Mouse (Mus musculus) cerebellum, adult 11-12 months (tissue): ENCODE measurements around the gene Cops7a.

Experiments
- DNase-seq: peaks from one replicate; pipeline ENCODE4 v3.0.0; 2022

Cops7a gene

DNA sequence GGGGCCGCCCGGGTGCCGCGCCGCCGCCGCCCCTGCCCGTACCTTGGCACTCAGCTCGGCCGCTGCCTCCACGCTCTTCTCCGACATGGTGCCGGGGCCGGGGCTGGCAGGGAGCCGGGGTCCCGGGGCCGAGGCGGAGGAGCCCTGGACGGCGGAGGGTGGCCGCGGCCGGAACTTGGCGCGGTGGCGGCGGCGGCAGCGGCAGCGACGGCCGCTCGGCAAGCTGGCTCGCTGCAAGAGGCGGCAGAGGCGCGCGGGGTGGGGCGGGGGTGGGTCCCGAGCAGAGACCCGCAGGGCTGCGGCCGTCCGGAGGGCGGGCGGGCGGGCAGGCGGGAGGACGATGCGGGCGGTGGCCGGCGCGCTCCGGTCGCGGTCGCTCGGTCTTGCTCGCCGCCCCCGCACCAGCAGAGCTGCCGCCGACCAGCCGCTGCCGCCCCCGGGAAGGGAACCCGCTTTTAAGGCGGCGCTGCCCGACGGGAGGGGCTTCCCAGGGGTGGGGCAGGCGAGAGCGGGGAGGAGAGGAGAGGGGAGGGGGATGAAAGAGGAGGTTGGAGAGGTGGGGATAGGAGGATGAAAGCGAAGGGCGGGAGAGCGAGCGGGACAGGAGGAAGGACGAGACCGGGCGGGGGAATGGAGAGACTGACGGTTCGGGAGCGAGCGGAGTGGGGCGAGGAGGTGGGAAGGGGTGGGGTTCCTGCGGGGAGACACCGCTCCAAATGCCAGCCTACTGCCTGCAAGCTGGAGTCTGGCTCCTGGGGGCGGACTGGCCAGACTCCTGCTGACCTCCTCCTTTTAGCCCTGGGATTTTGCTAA lies 47.6 kb downstream of the Cops7a start:
- peak; percentile 98 for DNase-seq

DNA sequence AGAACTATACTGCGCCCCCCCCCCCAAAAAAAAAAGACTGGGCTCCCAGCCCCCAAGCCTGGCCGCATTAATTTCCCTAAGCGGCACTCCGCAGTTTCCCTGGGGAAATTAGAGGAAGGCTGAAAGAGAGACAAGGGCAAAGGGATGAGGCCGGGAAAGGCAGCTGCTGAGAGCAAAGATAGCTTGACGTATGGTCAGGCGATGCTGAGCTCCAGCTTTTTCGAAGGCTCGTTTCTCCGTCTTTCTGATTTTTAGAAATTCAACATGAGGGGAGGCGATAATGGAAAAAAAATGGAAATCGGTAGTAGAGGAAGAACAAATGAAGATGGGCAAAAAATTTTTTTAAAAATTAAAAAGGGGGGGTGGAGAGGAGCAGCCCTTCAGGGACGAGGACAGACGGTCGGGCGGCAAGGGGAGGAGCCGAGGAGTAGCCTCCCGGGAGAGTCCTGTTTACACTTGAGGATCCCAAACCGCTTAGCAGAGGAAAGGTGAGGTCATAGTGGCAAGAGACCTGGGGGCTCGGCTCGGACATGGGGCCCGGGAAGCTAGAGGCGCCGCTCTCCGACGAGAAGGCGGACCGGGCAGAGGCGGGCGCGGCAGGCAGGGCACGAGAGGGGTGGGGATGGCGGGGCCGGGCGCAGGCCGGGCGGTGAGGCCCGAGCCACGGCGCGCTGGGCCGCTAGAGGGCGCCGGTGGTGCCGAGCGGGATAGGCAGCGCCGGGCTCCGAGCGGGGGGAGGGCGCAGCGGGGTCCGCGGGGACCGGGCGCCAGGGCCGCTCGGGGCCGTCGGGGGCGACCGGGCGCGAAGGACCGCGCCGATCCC lies 48.4 kb downstream of the Cops7a start:
- DNase-seq: peak; percentile 91

DNA sequence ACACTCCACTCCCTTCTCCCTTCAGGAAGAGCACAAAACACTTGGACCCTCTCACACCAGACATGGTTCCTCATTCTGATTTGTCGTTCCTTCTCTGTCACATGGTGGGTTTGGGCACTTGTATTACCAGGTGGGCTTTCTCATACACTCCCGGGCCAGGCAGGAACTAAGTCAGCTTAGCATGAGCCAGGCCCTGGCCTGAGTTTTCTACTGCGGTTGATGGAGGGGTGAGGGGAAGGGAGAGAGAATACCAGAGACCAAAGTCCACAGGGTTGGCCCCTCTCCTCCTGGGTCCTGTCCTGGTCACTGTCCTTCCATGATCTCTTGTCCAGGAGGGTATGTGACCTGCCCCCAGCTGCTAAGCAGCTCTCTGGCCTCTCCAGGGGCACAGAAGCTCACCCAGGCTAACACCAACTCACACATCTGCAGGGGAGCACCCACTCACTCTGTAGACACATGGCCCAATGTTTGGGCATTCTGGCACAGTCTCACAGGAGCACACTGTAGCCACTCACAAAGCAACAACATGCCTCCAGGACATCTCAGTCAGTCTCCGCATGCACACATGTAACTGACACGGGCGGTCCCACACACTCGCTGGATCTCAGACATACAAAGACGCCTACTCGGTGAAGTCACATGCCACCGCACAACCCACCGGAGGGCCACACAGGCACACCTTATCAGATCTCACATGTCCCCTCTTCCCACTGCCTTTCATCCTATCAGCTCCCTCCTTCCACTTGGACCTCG lies 49.2 kb downstream of the Cops7a start:
- peak; percentile 75 for DNase-seq

DNA sequence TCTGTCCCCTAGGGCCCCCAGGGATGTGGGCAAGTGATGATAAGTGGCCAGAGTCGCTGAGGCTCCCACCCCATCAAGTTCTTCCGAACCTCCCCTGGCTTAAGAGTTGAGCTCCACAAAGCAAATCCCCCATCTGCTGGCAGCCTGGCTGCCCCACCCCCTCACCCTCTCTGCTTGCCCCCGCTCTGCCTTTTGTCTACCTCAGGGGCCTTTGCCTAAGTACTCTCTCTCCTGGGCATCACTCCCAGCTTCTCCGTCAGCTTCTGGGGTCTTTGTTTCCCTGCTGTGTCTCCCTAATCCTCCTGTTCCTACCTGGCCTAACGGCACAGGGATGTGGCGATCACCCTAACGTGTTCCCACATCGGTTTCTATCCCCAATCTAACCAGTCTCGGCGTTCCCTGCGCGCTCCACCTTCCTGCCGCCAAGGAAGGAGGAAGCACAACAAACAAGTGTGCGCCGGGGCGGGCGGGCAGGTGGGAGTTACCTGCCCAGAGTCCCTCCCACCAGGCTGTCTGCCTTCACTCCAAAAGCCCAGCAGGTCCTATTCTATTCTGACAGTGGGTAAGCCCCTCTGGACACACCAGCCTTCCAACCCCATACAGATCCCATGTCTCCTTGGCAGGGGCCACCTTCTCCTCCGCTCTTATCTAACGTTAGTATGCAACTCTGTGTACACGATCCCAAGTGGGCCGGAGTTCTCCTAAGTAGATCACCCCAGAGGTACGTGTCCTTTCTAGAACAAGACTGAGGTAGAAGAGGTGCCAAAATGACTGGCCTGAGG lies 50.0 kb downstream of the Cops7a start:
- peak; percentile 69 for DNase-seq

DNA sequence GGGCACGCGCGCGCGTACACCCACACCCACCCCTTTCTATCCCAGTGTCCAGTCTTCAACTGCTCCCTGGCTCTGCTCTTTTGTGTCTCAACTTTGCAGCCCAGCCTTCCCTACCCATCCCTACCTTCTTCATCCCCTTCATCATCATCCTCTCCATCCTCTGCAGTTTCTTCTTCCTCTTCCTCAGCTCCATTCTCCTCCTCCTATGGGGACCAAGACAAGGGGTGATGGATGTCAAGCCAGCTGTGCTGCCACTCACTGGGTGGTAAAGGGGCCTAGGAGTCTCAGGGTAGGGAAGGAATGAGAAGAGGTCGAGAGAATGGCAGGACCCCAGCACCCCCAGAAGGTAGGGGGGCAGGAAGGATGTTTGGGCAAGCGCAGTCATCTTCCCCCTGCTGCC lies 50.8 kb downstream of the Cops7a start:
- no peak for DNase-seq

DNA sequence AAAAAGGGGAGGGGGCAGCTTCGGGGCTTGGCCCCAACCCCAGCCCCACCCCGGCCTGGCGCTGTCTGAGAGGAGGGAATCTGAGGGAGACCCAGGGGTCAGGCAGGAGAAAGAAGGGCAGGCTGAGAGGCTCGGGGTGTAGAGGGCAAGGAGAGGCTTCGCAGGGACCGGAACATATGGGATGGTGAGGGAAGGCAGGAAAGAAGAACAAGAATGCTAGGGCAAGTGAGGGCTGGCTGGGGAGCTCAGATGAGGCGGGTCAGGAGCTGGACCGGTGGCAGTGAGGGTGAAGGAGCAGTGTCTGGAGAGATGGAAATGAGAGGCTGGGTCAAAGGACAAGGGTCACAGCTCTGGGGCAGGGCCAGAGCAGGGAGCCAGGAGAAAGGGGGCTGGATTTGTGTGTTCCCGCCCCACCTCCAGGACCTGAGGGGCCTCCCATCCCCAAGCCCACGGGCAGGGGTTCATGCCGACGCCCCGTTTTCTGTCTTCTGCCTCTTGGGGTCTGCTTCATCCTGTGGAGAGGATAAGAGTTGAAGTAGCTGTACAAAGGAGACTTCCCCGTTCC lies 51.5 kb downstream of the Cops7a start:
- DNase-seq: peak; percentile 46

DNA sequence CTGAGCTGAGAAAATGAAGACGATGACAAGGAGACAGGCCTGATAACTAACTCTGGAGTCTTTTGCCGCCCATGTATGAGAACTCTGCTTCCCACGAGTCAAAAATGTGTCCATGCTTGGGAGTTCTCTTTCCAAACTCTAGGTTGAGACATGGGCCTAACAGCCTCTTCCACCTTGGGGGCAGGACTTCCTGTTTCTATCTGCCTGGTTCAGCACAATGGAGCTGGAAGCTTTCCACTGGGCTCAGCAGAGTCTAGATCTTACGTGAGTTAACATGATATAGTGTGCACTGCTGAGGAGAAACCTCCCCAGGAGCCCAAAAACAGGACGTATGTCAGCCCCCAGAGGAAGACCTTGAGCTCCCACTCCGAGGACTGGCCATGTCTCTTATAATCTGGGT lies 52.1 kb downstream of the Cops7a start:
- no peak for DNase-seq

DNA sequence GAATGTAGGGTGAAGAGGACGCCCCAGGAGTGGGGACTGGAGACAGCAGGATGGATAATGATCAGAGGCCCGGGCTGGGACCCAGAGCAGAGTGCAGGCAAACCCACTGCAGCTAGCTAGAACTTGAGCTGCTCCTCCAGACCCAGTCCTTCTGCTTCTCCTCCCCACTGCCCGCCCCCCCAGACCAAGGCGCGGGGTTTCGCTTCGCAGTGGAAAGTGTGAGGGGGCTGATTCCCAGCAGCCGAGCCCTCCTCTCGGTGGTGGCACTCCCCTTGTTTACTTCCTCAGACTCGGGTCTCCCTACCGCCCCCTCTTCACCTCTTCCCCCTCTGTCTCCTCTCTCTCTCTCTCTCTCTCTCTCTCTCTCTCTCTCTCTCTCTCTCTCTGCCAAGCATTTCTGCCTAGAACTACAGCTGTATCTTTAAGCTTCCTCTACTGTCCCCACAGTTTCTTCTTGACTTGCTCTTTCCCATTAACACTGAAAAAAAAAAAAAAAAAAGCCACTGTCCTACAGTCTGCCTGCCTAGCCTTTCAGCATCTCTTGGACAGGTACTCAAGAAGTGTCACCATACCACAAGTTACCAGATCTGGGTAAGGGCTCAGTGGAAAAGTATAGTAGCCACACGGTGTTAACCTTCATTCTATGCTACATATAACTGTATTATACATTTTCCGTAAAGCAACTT lies 53.7 kb downstream of the Cops7a start, which contains the start of gene Lag3:
Lag3 (minus strand) TSS at position 173 of the 686 bp plus-strand sequence.
- DNase-seq: no peak

DNA sequence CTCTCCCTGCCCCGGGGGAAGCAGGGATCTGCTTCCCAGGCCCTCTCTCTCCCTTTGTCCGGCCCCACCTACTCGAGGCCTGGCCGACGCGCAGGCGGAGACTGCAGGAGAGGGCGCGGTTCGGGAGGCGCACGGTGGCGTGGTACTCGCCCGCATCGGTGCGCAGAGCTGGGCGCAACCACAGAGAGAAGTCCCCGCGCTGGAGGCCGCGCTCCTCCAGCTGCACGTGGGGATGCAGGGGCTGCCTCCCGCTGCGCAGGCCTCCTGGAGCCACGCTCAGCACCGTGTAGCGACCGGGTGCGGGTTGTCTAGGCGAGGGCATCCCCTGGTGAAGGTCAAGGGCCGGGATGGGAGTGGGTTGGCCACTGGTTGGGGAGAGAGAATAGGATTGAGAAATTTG lies 55.3 kb downstream of the Cops7a start:
- DNase-seq: peak; percentile 35
